Mouse (Mus musculus) embryo, embryonic 11 days (tissue): ENCODE measurements around the gene Ets1.

Source experiments
- DNase-seq: peaks from one replicate; pipeline ENCODE4 v3.0.0-alpha.2; 2015

The Ets1 gene

DNA sequence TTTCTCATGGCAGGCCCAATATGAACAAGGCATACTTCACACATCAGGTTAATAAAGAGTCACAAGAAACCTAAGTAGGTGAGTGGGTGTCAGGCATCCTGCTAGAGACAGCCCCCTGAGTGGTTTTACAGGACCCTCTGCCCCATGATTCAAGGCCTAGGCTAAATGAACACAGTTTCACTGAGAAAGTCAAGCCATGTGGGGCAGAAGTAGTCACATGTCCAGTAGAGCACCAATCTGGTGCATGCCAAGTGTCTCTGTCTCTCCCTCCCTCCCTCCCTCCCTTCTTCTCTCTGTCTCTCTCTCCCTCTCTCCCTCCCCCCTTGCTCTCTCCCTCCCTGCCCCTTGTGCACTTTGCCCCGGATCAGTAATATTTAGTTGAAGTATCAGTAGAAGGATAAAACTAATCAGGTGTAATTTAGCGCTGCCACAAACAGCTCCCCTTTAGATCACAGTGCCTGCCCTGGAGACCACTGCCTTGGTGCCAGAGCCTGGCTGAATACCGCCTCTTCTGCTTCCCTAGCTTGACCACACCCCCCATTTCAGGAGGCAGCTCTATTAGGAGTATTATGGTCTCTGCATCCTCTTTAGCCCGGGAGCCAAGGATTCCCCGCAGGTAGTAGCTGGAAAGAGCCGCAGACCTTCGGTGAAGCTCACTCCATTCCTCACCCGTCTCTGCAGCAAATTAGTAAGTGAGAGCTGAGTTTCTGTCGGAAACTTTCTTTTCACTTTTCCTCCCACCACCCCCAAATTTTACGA is at the start of gene Ets1:
Gene Ets1, plus strand, starts transcription at position 595 of the 759 bp plus-strand sequence.
- peak; percentile 75 for DNase-seq

DNA sequence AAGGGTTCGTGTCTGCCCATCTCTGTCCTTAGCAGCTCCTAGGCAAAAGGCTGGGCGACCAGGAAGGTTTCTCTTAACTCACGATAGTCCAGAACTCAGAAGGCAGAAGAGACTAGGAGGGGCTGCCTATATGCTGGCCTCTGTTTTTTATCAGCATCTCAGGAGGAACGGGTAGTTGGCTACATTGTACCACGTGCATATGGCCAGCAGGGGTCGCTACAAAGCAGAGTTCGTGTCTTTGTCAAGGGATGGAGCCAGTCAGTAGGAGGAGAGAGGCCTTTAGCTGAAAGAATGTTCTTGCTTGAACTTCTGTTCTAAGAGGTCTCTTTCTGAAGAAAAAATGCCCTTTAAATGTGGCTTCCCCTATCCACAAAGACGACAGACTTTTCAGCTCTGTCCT is 46.1 kb upstream of the Ets1 start:
- peak; percentile 89 for DNase-seq

DNA sequence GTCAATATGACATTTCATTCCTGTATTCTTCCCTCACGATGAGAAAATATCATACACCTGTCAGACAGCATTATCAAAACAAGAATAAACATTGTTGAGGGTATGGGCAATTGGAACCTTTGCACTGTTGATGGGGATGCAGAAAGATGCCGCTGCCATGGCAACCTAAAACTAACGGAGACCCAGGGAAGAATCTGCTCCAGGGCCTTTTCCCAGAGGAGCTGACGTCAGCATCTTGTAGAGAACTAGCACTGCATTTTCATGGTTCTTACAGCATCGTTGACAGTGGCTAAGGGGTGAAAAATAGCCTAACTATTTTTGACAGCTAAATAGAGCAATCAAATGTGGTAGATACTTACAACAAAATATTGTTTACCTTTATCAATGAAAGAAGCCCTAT is 45.5 kb upstream of the Ets1 start:
- DNase-seq: no peak

DNA sequence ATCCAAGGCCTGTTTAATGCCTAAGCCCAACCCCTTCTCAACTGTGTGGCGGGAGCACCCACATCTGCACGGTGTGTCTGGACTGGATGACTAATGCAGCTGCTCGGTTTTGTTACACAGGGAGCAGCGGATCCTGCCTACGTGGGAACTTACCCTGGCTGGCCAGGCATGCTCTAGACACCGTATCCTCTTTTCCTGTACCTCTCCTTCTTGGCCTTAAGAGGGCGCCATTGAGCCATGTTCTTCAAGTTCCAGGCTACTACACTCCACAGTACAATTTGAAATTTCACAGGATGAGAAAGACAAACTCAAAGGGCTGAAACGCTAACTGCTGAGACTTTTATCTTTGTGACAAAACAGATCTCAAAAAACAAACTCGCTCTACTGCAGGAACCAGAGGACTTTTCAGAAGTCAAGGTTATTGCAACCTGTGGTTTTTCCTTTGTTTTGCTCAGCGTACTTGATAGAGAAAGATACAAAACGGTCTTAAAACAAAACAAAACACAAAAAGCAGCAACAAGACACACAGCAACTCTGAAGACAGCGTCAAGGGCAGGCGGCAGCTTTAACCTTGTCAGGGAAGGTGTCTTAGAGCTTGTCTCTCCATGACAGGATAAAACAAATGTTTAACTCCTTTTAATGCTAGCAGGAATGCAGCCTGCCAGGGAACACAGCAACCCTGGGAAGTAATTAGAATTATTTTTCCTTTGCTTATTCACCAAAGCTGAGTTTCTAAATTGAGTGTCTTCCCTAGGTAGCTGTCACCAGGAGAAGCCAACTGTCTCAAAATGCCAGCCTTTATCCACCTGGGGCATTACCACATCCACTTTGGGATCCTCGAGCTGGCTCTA is 44.1 kb upstream of the Ets1 start:
- DNase-seq: peak; percentile 87

DNA sequence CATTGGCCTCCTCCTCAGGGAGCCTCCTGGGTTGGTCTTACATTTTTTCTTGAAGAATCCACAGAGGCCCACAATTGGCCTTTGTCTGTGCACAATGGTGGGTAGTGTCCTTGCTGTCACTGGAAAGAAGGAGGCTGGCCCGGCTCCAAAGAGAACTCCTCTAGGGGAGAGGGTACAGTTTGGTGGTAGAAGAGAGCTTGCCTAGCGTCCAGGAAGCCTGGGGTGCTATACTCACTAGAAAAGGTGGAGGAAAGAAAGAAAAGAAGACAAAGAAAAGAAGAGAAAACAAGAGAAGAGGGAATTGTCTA is 43.5 kb upstream of the Ets1 start:
- no peak for DNase-seq

DNA sequence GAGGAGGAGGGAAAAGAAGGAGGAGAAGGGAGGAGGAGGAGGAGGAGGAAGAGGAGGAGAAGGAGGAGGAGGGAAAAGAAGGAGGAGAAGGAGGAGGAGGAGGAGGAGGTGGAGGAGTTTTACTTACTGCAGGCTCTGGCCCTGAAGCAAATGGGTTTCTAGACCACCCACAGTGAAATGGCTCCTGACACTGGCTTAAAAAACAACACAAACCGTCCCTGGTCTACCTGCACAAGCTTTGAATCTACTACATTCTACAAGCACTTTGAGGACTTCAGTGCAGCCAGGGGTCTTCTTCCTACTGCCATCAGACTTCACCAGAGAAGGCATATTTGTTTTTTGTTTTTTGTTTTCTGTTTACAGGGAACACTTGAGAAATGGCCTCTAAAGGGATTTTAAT is 42.2 kb upstream of the Ets1 start:
- no peak for DNase-seq

DNA sequence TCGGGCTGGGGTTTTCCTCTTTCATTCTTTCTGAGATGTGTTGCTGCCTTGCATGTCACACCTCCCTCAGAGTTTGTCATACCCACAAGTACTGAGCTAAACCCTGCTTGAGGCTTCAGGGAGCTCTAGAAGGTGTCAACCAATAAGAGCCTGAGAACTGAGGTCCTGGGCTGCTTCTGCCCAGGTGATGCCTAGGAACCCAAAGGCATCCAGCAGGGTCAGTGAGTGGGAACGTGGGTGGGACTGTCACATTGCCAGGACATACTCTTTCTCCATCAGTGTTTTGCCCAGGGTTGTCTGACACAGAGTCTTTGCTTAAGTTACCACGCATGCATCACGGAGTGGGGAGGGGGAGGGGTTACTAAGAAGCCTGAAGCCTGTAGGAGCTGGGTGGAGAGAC is 41.7 kb upstream of the Ets1 start:
- no peak for DNase-seq

DNA sequence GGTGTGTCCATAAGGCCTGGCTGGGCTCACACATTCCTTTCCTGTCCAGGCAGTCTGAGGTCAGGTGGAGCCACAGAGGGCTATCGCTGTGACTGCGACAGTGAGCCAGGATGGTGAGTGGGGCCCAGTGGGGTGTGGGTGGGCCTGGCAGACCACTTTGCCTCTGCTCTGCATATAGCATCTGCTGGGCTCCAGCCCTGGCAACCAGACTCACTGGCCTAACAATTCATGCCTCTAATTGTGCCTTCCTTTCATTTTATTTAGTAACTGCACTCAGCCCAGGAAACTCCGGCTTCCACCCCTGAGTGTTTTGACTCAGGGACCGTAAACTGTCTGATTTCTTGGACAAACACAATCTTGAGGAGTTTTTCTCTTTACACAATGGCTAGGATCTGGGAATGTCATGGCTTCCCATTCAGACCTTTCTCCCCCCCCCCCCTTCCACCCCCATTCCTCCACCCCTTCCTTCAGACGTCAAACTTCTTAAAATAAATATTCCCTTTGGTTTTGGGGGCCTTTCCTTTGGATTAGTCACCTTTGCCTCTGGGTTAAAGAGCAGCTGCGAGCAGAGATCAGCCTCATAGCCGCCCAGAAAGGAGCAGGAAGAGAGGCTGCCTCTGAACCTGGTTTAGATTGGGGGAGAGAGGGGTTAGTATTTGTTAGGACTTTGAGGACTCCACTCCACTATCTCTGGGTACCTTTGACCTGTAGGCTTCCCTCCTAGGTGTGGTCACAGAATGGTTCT is 40.8 kb upstream of the Ets1 start:
- DNase-seq: no peak

DNA sequence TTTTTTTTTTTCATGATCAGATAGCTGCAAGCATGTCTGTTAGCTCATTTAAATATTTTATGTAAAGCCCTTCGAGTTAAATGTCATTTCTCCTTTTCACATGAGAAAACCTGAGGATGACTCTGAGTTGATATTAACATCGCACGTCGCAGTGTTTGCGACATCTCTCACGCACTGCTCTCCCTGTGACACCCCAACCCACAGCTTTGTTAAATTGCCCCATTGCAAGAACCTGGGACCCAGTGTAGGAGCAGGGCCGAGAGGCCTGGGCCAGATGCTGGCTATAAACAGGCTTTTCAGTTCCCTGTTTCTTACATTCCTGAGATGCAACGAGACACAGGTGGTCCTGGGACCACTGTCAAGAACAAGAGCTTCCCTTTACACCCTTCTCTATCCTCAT is 39.7 kb upstream of the Ets1 start:
- DNase-seq: no peak

DNA sequence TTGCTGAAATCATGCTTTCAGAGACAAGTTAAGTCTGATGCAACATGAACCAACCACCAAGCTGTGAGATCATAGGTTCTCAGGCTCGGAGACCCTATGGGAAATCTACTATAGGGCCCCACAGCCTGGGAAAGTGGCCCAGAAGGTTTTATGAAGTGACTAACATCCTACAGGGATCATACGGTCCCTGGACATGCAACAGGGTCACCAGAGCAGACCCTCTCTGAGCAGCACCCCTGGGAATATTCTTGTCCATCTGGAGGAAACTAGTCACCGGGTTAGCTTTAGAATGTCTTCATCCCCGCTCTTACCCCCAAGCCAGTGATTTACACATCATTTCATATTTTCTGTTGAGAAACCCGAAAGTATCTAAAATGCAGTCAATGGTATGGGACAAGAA is 34.1 kb upstream of the Ets1 start:
- no peak for DNase-seq

DNA sequence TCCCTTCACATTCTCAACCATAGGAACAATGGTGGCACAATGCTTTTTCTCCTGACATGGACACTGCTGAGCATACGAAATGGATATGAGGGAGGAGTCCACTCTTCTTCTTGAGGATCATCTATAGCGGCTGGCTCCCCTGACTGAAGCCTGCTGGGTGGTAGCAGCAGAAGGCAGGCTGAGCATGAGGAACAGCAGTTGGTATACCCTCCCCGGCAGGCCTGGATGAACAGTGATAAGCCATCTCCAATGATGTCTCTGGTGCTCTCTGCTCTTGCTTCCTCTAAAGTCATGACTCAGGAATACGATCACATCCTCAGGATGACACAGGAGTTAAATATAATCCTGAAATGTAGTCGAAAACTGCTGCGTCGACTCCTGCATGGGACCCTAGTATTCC is 32.9 kb upstream of the Ets1 start:
- no peak for DNase-seq

DNA sequence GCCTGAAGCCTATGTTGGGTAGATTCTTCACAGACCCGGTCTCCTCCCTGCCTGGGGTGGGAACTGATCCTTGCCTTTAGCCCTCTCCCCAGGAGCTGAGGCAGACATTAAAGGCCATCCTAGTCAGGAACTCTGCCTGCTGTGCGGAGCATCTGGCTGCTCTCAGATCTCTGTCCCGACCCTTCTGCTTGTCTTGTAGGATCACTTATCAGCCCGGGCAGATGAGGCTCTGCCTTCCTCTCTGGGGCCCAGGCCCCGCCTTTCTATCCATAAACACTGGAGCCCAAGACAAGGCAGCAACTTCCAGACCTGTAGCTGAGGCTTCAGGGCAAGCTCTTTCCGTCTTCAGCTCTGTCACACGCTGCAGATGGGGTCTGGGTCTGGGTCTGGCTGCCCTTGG is 28.8 kb upstream of the Ets1 start:
- peak; percentile 52 for DNase-seq

DNA sequence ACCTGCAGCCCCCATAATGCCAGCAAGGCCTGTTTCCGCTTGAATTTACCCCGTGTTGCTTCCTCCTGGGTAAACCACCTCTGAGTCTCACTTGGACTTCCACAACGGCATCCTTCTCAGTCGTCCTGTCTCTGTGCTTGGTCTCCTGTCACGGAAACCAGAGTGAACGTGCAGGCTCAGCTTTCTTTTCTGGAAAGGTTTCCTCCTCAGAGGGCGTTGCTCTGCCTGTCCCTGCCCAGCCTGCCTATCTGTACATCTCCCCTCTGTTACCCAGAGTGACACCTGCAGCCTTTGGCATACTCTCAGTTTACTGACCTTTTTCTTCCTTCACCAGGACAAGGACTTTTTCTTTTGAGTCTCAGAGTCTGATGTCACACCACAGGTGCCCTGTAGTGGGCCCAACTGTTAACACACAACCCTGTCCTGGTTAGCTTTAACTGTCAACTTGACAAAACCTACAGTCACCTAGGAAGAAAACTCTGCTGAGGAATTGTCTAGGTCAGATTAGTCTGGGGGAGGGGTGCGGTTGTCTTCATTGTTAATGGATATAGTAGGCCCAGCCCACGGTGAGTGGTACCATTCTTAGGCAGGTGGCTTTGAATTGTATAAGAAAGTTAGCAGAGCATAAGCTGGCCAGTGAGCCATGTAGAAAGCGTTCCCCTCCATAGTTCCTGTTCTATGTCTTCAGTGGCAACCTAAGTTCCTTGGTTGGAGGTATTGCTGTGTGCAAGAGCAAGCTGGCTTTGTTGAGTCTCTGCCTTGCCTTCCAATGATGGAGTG is 27.0 kb upstream of the Ets1 start:
- DNase-seq: no peak

DNA sequence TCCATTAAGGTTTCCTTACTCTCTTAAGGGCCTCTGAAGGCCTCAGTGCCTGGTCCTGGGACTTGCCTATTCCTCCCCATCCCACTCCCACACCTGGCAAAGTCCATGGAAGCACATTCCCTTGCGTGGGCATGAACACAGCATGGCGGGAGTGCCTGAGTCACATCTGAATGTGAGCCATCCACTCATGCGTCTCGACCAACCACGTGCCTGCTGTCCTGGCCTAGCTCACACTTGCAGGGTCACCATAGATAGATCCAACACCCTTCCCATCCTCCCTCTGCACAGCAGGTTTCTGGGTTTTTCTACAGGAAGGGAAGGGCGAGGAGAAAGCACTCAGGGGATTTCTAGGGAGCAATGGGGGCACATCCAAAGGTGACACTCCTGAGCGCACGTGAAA is 25.8 kb upstream of the Ets1 start:
- DNase-seq: no peak

DNA sequence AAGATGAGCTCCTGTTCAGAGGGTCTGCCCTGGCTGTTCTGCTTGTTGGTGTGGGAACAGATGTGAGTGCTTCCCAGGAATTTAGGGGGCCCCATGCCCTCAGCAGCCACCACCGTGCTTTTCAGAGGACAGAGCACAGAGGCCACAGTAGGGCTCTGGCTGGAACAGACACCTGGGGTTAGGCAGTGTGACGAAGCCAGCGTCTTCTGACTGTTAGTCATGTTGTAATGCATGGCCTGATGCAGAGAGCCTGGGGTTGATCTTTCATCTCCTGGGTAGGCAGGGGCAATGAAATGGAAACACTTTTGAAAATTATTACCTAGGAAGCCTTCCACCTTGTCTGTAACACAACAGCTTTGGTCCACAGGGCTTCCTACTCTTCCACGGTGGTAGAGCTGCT is 25.4 kb upstream of the Ets1 start:
- DNase-seq: no peak

DNA sequence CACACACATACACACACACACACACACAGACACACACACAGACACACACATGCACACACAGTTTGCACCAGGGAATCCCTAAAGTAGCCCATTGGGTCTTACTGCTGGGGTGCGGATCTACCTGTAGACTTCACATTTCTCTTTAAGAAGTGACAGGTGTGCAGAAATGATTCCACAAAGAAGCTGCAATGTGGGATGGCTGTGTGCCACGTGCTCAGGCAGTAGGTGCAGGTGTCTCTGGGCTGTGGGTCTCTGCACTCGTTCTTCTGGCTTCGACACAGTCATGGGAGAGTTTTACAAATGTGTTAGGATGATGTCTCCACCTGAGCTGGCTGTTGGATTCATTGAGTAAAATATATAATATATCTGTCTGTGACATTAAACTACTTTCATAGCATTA is 24.7 kb upstream of the Ets1 start:
- no peak for DNase-seq

DNA sequence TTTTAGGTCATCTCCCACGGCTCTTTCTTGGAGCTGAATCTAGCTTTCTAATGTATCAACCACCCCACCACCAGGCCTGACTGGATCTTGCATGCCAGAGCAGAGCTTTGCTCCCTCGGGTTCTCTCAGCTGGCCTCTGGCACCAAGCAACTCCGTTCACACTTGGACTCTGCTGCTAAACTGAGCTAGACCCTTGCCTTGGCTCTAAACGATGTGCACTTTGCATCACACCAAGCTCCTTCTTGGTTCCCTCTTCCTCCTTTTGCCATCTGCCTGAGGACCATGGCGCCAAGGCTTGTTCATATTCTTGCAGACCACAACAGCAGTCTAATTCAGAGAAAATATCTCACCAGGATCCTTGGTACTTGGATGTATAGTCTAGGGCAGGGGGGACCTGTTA is 23.6 kb upstream of the Ets1 start:
- DNase-seq: no peak

DNA sequence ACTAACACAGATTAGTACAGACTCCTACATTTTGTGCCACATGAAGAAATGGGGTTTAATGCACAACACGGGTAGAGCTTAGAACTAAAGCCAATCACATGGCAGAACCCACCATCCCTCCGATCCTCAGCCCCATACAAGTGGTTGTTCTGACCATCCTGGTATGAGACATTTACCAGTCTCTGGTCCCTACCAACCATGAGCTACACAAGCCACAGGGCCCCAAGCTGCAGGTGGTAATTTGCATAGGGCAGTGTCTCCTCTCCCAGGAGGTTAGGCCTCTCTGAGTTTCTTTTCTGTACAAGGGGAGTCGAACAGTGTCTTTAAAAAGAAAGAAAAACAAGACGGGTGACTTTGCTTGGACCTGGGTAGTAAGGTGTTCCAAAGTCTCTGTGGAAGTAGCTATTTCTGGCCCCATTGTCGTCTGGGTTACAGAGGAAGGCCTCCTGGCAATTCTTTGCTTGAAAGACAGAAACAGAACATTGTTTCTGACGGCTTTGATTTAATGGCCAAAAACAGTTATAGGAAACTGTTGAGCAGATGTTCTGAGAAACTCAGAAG is 23.1 kb upstream of the Ets1 start:
- no peak for DNase-seq

DNA sequence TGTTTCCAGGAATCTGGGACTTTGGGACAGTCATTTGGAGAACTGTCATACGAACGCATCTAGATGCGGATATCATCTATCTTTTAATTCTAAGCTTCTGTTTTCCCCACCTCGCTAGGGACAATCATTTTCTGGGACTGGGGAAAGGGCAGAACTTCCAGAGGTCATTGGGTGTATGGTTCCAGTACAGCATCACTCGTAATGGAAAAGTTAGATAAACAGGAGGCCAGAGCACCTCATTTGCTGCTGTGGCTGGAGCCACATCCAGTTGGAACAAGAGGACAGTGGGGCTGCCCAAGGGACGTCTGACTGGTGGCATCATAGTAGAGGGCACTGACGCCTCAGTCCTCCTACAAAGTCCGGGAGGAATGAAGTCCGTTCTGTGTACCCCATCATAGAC is 21.8 kb upstream of the Ets1 start:
- DNase-seq: no peak

DNA sequence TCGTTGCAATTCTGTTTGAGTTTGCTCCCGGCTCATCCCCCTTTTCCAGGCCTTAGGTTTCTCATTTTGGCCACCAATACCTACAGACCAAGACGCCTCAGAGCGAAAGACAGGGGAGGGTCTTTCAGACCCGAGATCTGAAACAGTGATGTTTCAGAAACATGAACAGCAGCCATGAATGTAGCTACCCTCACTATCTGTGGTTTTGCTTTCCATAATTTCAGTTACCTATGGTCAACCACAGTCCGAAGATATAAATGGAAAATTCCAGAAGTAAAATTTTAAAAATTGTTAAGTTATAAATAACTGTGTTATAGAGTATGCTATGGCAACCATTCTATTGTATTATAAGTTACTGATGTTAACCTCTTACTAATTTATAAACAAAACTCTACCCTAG is 20.6 kb upstream of the Ets1 start:
- DNase-seq: no peak

DNA sequence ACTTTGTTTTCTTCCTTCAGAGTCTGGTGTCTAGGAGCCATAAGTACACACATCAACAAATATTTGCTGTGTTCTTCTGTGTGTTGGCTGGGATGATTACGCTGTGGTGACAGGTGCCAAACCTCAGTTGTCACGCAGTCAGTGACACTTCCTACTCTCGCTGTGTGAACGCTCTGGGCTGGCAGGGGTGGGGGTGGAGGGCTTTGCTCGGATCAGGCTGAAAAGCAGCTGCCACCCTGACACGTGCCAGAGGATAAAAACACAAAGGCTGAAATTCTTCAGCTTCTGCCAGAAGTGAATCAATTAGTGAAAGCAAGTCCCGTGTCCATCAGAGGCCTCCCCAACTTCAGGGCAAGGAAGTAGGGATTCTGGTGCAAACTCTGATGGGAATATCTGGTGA is 20.0 kb upstream of the Ets1 start:
- no peak for DNase-seq

DNA sequence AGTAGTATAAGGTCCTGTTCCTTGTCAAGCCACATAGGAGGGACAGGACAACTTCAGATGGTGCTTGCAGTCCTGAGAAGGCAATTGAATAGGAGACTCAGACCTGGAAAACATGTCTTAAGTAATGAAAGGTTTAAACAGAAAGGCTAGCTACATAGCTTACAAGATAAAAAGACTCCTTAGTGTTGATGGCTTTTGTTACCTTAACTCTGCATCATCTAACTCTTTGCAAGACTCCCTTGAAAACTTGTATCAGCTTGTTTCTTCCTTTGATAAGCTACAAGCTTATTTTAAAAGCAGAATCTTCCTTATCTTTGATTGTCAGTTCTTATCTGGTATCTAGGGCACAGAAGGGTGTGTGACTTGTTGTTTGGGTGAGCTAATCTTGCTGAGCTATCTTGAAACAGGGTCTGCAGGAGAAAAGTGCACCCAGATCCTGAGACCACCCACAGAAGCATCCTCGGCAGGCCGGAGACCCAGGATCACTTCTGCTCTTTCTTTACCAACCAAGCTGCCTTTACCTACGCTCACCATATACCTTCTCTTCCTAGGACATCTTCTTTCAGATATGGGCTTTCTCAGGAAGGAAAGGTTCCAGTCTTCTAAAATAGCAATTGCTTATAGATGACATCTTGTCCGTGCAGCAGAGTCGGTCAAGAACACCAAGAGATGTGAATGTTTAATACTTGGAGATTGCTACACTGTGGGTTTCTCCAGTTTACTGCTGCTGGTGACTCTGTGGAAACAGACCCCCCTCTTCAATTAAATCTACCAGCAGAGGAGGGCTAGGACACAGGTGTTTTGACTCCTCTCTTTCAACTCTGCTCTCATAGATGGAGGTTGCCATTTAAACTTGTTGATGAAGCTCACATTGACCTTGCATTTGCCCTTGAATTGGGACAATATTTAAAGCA is 19.2 kb upstream of the Ets1 start:
- DNase-seq: no peak
